Mouse (Mus musculus): ENCODE results near the gene Stat6. TPM values are rescaled to one million over a fixed set of nuclear protein-coding genes. Genes with fewer than 3 reads are reported as not detected.

Gene Stat6
- 226 to 243 TPM (median 231 TPM) in 4 replicates for total RNA-seq (2023; ENCODE audit: inconsistent age)

GRCm38 (mm10) chr10:127642772-127643552, at the start of gene Stat6:
Stat6 (plus strand) TSS chr10:127642986.

GRCm38 (mm10) chr10:127620406-127621190, 22.2 kb upstream of the Stat6 start, which contains the start of gene Lrp1:
Lrp1 (minus strand) TSS chr10:127621148.

GRCm38 (mm10) chr10:127666501-127667268, 23.9 kb downstream of the Stat6 start, which contains the start of gene Nemp1:
Nemp1 (plus strand) TSS chr10:127666901.

GRCm38 (mm10) chr10:127668093-127669050, 25.6 kb downstream of the Stat6 start, which contains the start of gene Nab2:
Nab2 (minus strand) TSS chr10:127668568.

GRCm38 (mm10) chr10:127704766-127705220, 62.0 kb downstream of the Stat6 start, which contains the start of gene Myo1a:
Myo1a (plus strand) TSS chr10:127705170.

Other genes starting within 250 kb of the Stat6 start
- gene Stac3, start 141.3 kb upstream of the Stat6 start, total RNA-seq (2023; ENCODE audit: inconsistent age): 5.6 to 12.8 TPM (median 10.4 TPM) in 4 replicates
- not detected in 4 replicates for gene Ndufa4l2, start 128.0 kb upstream of the Stat6 start, total RNA-seq (2023; ENCODE audit: inconsistent age)
- 68.8 to 81.0 TPM (median 69.2 TPM) in 4 replicates for gene Shmt2, start 120.5 kb upstream of the Stat6 start, total RNA-seq (2023; ENCODE audit: inconsistent age)
- gene Nxph4, start 108.4 kb upstream of the Stat6 start, total RNA-seq (2023; ENCODE audit: inconsistent age): not detected in 4 replicates
- gene Lrp1, start 21.8 kb upstream of the Stat6 start, total RNA-seq (2023; ENCODE audit: inconsistent age): 2.2 to 4.3 TPM (median 3.3 TPM) in 4 replicates
- 8.6 to 12.6 TPM (median 10.8 TPM) in 4 replicates for gene Nemp1, start 23.9 kb downstream of the Stat6 start, total RNA-seq (2023; ENCODE audit: inconsistent age)
- 34.6 to 46.9 TPM (median 38.1 TPM) in 4 replicates for gene Nab2, start 25.6 kb downstream of the Stat6 start, total RNA-seq (2023; ENCODE audit: inconsistent age)
- gene Myo1a, start 62.2 kb downstream of the Stat6 start, total RNA-seq (2023; ENCODE audit: inconsistent age): 0.29 to 0.72 TPM (median 0.60 TPM) in 4 replicates
- gene Tac2, start 81.5 kb downstream of the Stat6 start, total RNA-seq (2023; ENCODE audit: inconsistent age): not detected in 4 replicates
- gene Zbtb39, start 96.6 kb downstream of the Stat6 start, total RNA-seq (2023; ENCODE audit: inconsistent age): 13.5 to 15.8 TPM (median 15.2 TPM) in 4 replicates
- gene Gpr182, start 108.7 kb downstream of the Stat6 start, total RNA-seq (2023; ENCODE audit: inconsistent age): not detected in 4 replicates
- gene Rdh1, start 116.7 kb downstream of the Stat6 start, total RNA-seq (2023; ENCODE audit: inconsistent age): 0.12 to 0.19 TPM in 2 of 4 replicates, not detected in the others
- not detected in 4 replicates for gene Rdh16f1, start 116.8 kb downstream of the Stat6 start, total RNA-seq (2023; ENCODE audit: inconsistent age)
- not detected in 4 replicates for gene Rdh9, start 133.4 kb downstream of the Stat6 start, total RNA-seq (2023; ENCODE audit: inconsistent age)
- not detected in 4 replicates for gene Rdh16, start 158.2 kb downstream of the Stat6 start, total RNA-seq (2023; ENCODE audit: inconsistent age)
- not detected in 4 replicates for gene Rdh19, start 206.9 kb downstream of the Stat6 start, total RNA-seq (2023; ENCODE audit: inconsistent age)
- not detected in 4 replicates for gene Rdh16f2, start 223.5 kb downstream of the Stat6 start, total RNA-seq (2023; ENCODE audit: inconsistent age)
- gene Rdh7, start 245.8 kb downstream of the Stat6 start, total RNA-seq (2023; ENCODE audit: inconsistent age): not detected in 4 replicates

Data from B cell, adult (primary cell).